Mouse (Mus musculus) T-cell, adult 2 months (primary cell): ENCODE data around the gene Pdia6.

Source experiments
- DNase-seq: peaks from one replicate; pipeline ENCODE4 v3.0.0; 2022; ENCODE audit warnings: low spot score

Pdia6 gene

GRCm38 (mm10) chr12:17264826-17265225 lies 1.5 kb upstream of the Pdia6 start:
- no peak for DNase-seq

- DNase-seq: no peak
Observed at GRCm38 (mm10) chr12:17266673-17266990, 287 bp downstream of the Pdia6 start.

- no peak for DNase-seq
Observed at GRCm38 (mm10) chr12:17267316-17267715, 971 bp downstream of the Pdia6 start.

GRCm38 (mm10) chr12:17271272-17271671 lies 4.9 kb downstream of the Pdia6 start:
- DNase-seq: peak; percentile 41

- no peak for DNase-seq
Observed at GRCm38 (mm10) chr12:17273841-17274240, 7.5 kb downstream of the Pdia6 start.

GRCm38 (mm10) chr12:17288496-17288895 lies 22.2 kb downstream of the Pdia6 start:
- no peak for DNase-seq

- no peak for DNase-seq
Observed at GRCm38 (mm10) chr12:17289060-17289459, 22.7 kb downstream of the Pdia6 start.

- DNase-seq: no peak
Observed at GRCm38 (mm10) chr12:17289913-17290312, 23.6 kb downstream of the Pdia6 start.

- no peak for DNase-seq
Observed at GRCm38 (mm10) chr12:17290569-17290968, 24.2 kb downstream of the Pdia6 start.

GRCm38 (mm10) chr12:17296899-17297298 lies 30.6 kb downstream of the Pdia6 start:
- no peak for DNase-seq

GRCm38 (mm10) chr12:17299902-17300301 lies 33.6 kb downstream of the Pdia6 start:
- DNase-seq: no peak

GRCm38 (mm10) chr12:17305445-17305844 lies 39.1 kb downstream of the Pdia6 start:
- DNase-seq: no peak

- DNase-seq: no peak
Observed at GRCm38 (mm10) chr12:17308246-17308645, 41.9 kb downstream of the Pdia6 start.

GRCm38 (mm10) chr12:17310852-17311839 lies 44.8 kb downstream of the Pdia6 start:
- DNase-seq: no peak

- no peak for DNase-seq
Observed at GRCm38 (mm10) chr12:17316096-17316495, 49.8 kb downstream of the Pdia6 start.

- no peak for DNase-seq
Observed at GRCm38 (mm10) chr12:17317970-17318369, 51.6 kb downstream of the Pdia6 start.

- DNase-seq: no peak
Observed at GRCm38 (mm10) chr12:17318453-17318852, 52.1 kb downstream of the Pdia6 start.

GRCm38 (mm10) chr12:17324549-17325470 lies 58.5 kb downstream of the Pdia6 start:
- DNase-seq: no peak

GRCm38 (mm10) chr12:17329259-17329658 lies 62.9 kb downstream of the Pdia6 start, which contains the start of gene Atp6v1c2:
Gene Atp6v1c2 (minus strand): TSS chr12:17329359.
- no peak for DNase-seq

- DNase-seq: no peak
Observed at GRCm38 (mm10) chr12:17333459-17333858, 67.1 kb downstream of the Pdia6 start.
